Mouse (Mus musculus) neural tube, embryonic 10.5 days (tissue): ENCODE data around the gene Cbfb.
"Not testable (repeated sequence)": the region's sequence is repeated elsewhere in the genome, so short reads cannot be mapped to it uniquely, and the experiment has no call there.

Source experiments
- DNase-seq: peaks from one replicate; pipeline ENCODE4 v3.0.0-alpha.2; 2017; ENCODE audit warnings: low spot score; ENCODE audit errors: extremely low spot score

The Cbfb gene

GRCm38 (mm10) chr8:105170381-105171115 lies at the start of gene Cbfb:
TSS of gene Cbfb (plus strand) at chr8:105170674.
- DNase-seq: peak; percentile 98

GRCm38 (mm10) chr8:105129864-105130263 lies 40.6 kb upstream of the Cbfb start:
- DNase-seq: no peak

GRCm38 (mm10) chr8:105131509-105131908 lies 39.0 kb upstream of the Cbfb start, which contains the start of gene Ces4a:
TSS of gene Ces4a (plus strand) at chr8:105131800.
- DNase-seq: no peak

- peak; percentile 33 for DNase-seq
Observed at GRCm38 (mm10) chr8:105138423-105138822, 32.1 kb upstream of the Cbfb start.

DNA sequence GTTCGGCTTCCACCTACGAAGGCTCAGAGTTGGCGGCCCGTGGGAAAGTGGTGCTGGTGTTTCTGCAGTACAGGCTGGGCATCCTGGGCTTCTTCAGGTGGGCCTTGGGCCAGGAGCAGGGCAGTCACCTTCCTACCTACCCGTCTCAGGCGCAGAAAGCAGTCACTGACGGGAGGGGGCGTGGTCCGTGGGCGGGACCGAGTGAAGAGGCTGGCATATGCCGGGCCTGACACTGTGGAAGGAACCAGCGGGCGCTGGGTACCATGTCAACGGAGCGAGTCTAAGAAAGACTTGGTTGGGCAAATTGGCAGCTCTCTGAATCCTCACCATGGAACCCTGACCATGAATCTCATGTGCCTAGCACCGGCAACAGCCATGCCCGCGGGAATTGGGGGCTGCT lies 28.1 kb upstream of the Cbfb start:
- DNase-seq: no peak

DNA sequence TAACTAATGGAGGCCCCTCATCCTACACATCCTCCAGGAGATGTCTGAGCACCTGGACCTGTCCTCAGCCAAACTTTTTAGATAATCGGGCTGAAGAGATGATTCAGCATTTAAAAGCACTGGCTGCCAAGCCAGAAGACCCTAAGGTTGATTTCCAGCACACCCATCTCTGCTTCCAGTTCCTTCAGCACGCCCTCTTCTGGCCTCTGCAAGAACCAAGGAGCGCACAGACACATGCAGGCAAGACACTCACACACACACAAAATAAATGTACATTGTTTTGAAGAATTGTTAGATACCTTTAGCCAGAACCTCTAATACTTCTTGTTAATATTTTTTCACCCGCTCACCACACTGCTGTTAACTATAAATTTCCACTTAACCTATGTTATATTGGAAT lies 18.8 kb upstream of the Cbfb start:
- no peak for DNase-seq

DNA sequence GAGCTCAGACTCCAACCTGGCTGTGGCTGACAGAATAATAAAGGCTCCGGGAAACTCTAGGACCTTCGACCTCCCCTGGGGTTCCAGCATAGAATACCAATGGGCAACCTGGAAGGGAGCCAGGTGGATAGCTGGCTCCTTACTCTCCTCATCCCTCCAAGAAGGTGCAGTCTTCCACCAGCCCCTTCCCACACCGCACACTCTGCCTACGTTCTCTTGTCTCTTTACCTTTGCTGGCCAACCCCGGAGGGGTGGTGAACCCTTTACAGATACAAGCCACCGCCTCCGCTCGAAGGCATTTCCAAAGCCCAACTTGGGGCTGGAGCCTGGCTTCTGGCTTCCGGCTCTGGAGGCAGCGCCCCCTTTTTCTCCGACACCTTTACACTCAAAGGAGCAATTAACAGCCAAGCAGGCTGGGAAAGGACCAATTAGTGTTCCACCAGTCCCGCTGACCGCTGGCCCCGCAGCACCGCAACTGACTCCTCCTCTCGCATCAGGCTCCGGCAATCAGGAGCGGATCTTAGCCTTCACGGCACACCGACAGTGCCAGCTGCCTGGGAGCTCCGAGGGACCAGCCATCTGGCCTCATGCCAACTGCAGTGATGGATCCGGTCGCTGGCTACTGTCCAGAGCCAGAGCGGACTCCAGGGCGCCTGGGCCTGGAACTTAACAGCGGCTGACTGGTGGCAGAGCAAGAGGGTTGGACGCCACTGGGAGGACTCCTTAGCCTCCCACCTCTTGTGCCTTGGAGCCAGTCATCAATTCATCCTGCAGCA lies 17.7 kb upstream of the Cbfb start:
- DNase-seq: peak; percentile 55

- no peak for DNase-seq
Observed at GRCm38 (mm10) chr8:105154316-105154715, 16.2 kb upstream of the Cbfb start.

GRCm38 (mm10) chr8:105155091-105155745 lies 15.3 kb upstream of the Cbfb start:
- DNase-seq: no peak

- DNase-seq: no peak
Observed at GRCm38 (mm10) chr8:105157555-105157954, 12.9 kb upstream of the Cbfb start.

GRCm38 (mm10) chr8:105158084-105158483 lies 12.4 kb upstream of the Cbfb start:
- DNase-seq: no peak

DNA sequence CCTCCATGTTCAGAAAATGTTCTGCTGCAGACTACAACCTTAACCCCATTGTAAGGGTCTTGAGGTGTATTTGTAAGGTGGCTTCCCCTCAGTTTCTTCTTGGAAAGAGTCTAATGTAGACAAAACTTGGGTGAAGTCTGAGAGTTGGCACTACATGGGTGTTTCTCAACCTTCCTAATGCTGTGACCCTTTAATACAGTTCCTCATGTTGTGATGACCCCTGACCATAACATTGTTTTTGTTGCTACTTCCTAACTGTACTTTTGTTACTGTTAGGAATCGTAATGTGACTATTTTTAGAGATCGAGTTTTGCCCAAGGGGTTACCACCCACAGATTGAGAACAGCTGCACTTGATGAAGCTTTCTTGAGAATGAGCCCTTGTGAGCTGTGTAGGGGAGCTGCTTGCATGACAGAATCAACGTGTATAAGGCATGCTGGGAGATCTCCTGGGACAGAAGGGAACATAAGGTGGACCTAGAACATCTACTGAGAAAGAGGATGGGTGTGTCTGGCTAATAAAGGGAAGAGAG lies 9.3 kb upstream of the Cbfb start:
- DNase-seq: no peak

DNA sequence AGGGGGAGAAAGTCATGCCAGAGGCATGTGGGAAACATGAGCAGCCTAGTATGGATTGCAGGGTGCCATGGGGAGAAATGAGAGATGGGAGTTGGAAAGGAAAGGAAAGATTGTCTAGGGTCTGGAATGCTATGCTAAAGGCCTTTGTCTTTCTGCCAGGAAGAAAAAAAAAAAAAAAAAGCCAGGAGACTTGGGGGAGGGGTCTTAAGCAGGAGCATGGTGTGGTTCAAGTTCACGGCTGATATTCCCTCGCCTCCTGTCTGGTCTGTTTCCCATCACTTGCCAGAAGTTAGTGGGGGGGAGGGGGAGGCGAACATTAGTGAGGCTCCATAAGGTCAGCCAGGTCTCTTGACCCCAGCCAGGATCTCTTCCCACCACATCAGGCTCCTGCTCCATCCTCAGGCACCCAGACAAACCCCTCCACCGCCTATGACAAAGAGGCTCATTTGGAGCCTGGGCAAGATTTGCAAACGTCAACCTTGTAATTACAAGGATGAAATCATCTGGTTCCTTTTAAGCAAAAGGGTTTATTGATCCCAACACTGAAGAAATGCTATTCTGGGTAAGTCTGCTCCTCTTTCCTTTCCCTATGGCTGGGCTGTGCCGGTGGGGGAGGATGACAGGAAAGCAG lies 6.1 kb upstream of the Cbfb start:
- DNase-seq: peak; percentile 30

- DNase-seq: no peak
Observed at GRCm38 (mm10) chr8:105165191-105165590, 5.3 kb upstream of the Cbfb start.

DNA sequence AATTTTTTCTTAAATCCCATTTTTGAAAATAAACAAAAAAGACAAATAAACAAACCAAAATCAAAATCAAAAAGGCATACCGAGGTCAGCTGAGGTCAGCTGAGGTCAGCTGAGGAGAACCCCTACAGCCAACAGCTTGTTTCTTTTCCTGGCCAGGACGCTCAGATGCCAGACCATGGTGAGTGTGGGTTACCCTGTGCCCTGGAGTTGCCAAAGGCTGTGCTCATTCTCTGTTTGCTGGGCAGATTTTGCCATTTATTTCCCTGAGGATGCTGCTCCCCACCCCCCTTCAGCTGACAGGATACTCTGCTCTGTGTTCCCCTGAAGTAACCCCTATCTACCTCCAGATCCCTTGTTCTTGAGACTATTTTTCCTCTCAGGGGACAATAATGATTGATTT lies 3.4 kb upstream of the Cbfb start:
- DNase-seq: no peak

DNA sequence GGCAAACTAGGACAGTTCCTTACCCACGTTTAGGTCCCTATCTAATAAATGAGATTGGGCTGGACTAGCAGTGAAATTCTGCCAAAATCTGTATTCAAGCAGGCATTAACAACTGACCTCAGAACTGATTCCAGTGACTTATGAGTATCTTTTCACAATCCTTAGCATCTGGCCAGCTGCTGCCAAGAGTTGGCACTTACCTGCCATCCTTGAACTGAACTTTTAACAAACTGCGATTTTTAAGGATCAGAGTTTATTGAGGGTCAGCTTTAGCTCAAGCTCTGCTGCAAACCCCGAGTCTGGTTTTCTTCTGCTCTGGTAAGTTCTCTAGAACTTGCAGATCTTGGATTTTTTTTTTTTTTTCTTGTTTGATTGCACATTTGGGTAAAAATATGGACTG lies 892 bp upstream of the Cbfb start:
- DNase-seq: no peak

DNA sequence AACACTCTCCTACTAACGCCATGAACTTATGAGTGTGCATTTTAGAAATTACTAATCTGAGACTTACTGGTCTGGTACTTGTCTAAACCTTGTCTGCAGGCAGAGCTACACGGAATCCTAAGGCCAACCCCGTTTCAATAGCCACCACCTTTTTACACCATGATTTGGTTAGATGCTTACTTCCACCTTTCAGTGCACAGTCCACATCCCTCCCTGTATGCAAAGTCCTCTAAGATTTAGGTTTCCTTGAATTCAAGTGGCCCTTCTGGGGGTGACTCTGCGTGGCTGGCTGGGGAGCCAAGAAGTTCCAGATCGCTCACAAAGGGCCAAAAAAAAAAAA lies 463 bp upstream of the Cbfb start:
- DNase-seq: no peak

DNA sequence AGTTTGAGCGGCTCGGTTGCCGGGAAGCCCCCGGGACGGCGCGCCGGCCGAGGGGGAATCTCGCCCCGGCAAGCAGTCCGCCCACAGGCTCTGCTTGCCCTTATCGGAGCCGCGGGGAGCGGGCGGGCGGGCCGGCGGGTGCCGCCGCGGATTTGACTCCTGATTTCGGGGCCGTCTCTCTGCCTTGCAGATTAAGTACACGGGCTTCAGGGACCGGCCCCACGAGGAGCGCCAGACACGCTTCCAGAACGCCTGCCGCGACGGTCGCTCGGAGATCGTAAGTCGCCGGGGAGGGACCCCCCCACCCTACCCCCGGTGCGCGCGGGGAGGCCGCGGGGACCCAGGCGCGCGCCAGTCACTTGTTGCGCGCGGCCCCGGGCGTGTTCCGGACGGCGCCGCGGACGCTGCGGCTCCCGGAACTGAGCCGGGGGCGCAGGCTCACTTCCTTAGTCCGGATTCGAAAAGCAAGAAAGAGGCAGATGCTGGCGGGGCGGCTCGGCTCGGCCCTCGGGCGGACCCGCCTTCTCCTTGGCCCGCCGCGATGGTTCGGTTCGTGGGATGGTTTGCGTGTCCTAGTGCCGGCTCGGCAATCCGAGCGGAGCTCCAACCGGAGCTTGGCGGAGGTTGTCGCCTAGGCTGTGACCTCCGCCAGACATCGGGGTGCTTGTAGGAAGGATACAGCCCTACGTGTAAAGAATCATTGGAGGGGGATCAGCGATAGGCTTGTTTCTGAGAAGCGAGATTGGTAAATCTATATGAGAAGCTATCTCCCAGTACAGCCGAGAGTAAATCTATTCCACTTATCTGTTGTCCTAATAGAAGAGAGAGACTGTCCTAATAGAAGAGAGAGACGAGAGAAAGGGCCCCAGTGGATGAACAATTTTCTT lies 885 bp downstream of the Cbfb start:
- DNase-seq: peak; percentile 78

DNA sequence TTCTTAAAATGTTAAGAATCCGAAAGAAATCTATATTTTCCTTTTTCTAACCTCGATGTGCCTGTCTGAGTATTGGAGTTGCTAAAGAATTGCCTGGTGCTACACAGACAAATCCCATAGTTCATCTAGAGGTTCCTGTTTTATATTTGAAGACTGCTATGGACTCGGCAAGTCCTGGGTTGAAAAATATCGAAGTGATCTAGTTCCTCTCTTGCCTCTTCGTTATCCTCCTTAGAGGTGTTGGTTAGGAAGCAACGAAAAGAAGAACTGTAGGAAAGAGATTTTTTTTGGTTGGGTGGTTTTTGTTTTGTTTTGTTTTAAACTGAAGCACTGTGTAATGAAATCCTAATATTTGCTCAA lies 1.5 kb downstream of the Cbfb start:
- DNase-seq: no peak

DNA sequence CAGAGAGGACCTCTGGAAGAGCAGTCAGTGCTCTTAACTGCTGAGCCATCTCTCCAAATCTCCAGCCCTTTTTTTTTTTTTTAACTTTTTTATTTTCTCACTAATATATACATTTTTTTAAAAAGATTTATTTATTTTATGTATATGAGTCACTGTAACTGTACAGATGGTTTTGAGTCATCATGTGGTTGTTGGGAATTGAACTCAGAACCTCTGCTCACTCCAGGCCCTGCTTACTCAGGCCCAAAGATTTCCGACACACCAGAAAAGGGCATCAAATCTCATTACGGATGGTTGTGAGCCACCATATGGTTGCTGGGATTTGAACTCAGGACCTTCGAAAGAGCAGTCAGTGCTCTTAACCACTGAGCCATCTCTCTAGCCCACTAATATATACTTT lies 4.8 kb downstream of the Cbfb start:
- not testable (repeated sequence) for DNase-seq
